Mouse (Mus musculus) stomach, postnatal 0 days (tissue): ENCODE measurements around the gene Ctsk.

Experiments used
- CTCF ChIP-seq: IDR thresholded peaks from 2 replicates; pipeline ENCODE4 v1.5.1; 2016; ENCODE audit warnings: antibody characterized with exemption, low read depth, mild to moderate bottlenecking, moderate library complexity
- EP300 ChIP-seq: optimal IDR thresholded peaks from 2 replicates; pipeline ENCODE3; 2016; ENCODE audit warnings: antibody characterized with exemption

- no peak for TF ChIP-seq CTCF
- no peak for TF ChIP-seq EP300
Measured at GRCm38 (mm10) chr3:95519315-95519714, 20.3 kb downstream of the Ctsk start.
